Mouse (Mus musculus) small intestine, adult 2 months (tissue): ENCODE data around the gene BC049352. TPM values are rescaled to one million over a fixed set of nuclear protein-coding genes. Genes with fewer than 3 reads are reported as not detected.
A peak's percentile ranks its signal among the peaks of the same experiment; 100 is the strongest.

Experiments used
- H3K27ac ChIP-seq: fragments of 200-500 bp; 2 replicates; pipeline ENCODE4 v1.5.1; 2012; ENCODE audit warnings: low read depth, low read length, control low read depth, inconsistent platforms; ENCODE audit not compliant: insufficient read depth
- H3K27me3 ChIP-seq: fragments of 200-500 bp; 2 replicates; pipeline ENCODE4 v1.6.1; 2012; ENCODE audit warnings: mild to moderate bottlenecking, moderate library complexity, low read length, inconsistent platforms; ENCODE audit not compliant: control insufficient read depth, insufficient read depth
- H3K36me3 ChIP-seq: fragments of 200-500 bp; 2 replicates; pipeline ENCODE4 v1.6.1; 2012; ENCODE audit warnings: mild to moderate bottlenecking, low read length, control low read depth, inconsistent platforms; ENCODE audit not compliant: control insufficient read depth, insufficient read depth
- H3K4me1 ChIP-seq: fragments of 200-500 bp; 2 replicates; pipeline ENCODE4 v1.6.1; 2012; ENCODE audit warnings: low read length, inconsistent platforms, mixed read lengths; ENCODE audit not compliant: control insufficient read depth, insufficient read depth, insufficient read length
- H3K4me3 ChIP-seq: fragments of 200-500 bp; 2 replicates; pipeline ENCODE4 v1.5.1; 2012; ENCODE audit warnings: low read depth, mild to moderate bottlenecking, control low read depth, inconsistent platforms, low read length, moderate library complexity
- CTCF ChIP-seq: fragments of 200-500 bp; IDR thresholded peaks from 2 replicates; pipeline ENCODE4 v1.5.1; 2012; ENCODE audit warnings: low read depth, mild to moderate bottlenecking, control low read depth, inconsistent platforms, low read length, moderate library complexity, mixed read lengths; ENCODE audit not compliant: insufficient replicate concordance, insufficient read length; ENCODE audit errors: extremely low read depth
- POLR2A ChIP-seq: fragments of 200-500 bp; IDR thresholded peaks from 2 replicates; pipeline ENCODE4 v1.6.1; 2012; ENCODE audit warnings: low read depth, mild to moderate bottlenecking, control low read depth, inconsistent platforms, low read length, moderate library complexity
- WGBS: fragments of 180-500 bp; shearing (Covaris S2); methylation state at CpG from one replicate; pipeline ENCODE4 v1.1.7; 2018; 5-methylcytosine and 5-hydroxymethylcytosine counted together
- polyA plus RNA-seq: library from polyadenylated mRNA; depleted of rRNA; stranded (reverse); fragments of >200 nt; gene quantifications from 2 replicates; pipeline ENCODE4 v1.2.3, GENCODE M21; 2012

BC049352 gene
- polyA plus RNA-seq, 1 experiment, result 0.10 TPM

- Histone ChIP-seq H3K27me3 (no peaks in the 10 kb centered on the region), H3K36me3 (no peaks in the 10 kb centered on the region), H3K27ac (no peak overlapping the region), H3K4me3 (no peak overlapping the region), H3K4me1 (no peaks in the 10 kb centered on the region)
- WGBS, result 64% methylated on average over 6 of the region's 6 CpGs
- TF ChIP-seq CTCF (no peak), POLR2A (no peak)
Measured at GRCm38 (mm10) chr9:45235668-45236227, 53.9 kb downstream of the BC049352 start.

- Histone ChIP-seq H3K27ac (no peak overlapping the region), H3K36me3 (no peaks in the 10 kb centered on the region), H3K27me3 (no peaks in the 10 kb centered on the region), H3K4me1 (no peaks in the 10 kb centered on the region; the same call in 1 of the 2 replicates), H3K4me3 (no peak overlapping the region)
- 52% methylated on average over 7 of the region's 7 CpGs for WGBS
- no peak for TF ChIP-seq CTCF
- no peak for TF ChIP-seq POLR2A
Measured at GRCm38 (mm10) chr9:45236744-45237143, 54.9 kb downstream of the BC049352 start.

GRCm38 (mm10) chr9:45241397-45241796 lies 59.6 kb downstream of the BC049352 start:
- 62% methylated on average over 5 of the region's 5 CpGs for WGBS

GRCm38 (mm10) chr9:45245432-45245831 lies 63.6 kb downstream of the BC049352 start:
- TF ChIP-seq CTCF, result no peak
- TF ChIP-seq POLR2A, result no peak
- 81% methylated on average over 1 of the region's 1 CpGs for WGBS
- no peak overlapping the region for H3K4me3 ChIP-seq
- no peaks in the 10 kb centered on the region; the same call in 1 of the 2 replicates for H3K4me1 ChIP-seq
- no peaks in the 10 kb centered on the region for H3K27me3 ChIP-seq
- H3K36me3 ChIP-seq, result no peaks in the 10 kb centered on the region
- H3K27ac ChIP-seq, result peak overlapping the region; percentile 64

More at GRCm38 (mm10) chr9:45241397-45241796, 59.6 kb downstream of the BC049352 start:
- Histone ChIP-seq H3K36me3 (no peaks in the 10 kb centered on the region), H3K27ac (no peak overlapping the region), H3K4me3 (no peak overlapping the region), H3K4me1 (no peaks in the 10 kb centered on the region; the same call in 1 of the 2 replicates), H3K27me3 (no peaks in the 10 kb centered on the region)
- TF ChIP-seq CTCF (no peak), POLR2A (no peak)

- H3K27ac ChIP-seq, result peak overlapping the region; percentile 77
- H3K36me3 ChIP-seq, result no peaks in the 10 kb centered on the region
- TF ChIP-seq POLR2A (no peak), CTCF (no peak)
- H3K4me1 ChIP-seq, result no peaks in the 10 kb centered on the region; the same call in 1 of the 2 replicates
- WGBS, result 82% methylated on average over 6 of the region's 6 CpGs
- H3K4me3 ChIP-seq, result no peak overlapping the region
- no peaks in the 10 kb centered on the region for H3K27me3 ChIP-seq
Measured at GRCm38 (mm10) chr9:45246060-45246459, 64.3 kb downstream of the BC049352 start.

- TF ChIP-seq POLR2A, result no peak
- no peak overlapping the region for H3K4me3 ChIP-seq
- no peaks in the 10 kb centered on the region for H3K27me3 ChIP-seq
- 45% methylated on average over 2 of the region's 2 CpGs for WGBS
- H3K27ac ChIP-seq, result peak overlapping the region; percentile 77
- H3K36me3 ChIP-seq, result no peaks in the 10 kb centered on the region
- no peaks in the 10 kb centered on the region; the same call in 1 of the 2 replicates for H3K4me1 ChIP-seq
Measured at GRCm38 (mm10) chr9:45247536-45247935, 65.7 kb downstream of the BC049352 start.

- 84% methylated on average over 7 of the region's 7 CpGs for WGBS
- TF ChIP-seq POLR2A, result no peak
- no peak for TF ChIP-seq CTCF
- H3K27me3 ChIP-seq, result no peaks in the 10 kb centered on the region
- H3K27ac ChIP-seq, result peak overlapping the region; percentile 29
- H3K4me1 ChIP-seq, result no peaks in the 10 kb centered on the region; the same call in 1 of the 2 replicates
- no peaks in the 10 kb centered on the region for H3K36me3 ChIP-seq
- H3K4me3 ChIP-seq, result no peak overlapping the region
Measured at GRCm38 (mm10) chr9:45250306-45250705, 68.5 kb downstream of the BC049352 start.
